Mouse (Mus musculus) liver, embryonic 12.5 days (tissue): Measurements from ENCODE around the gene Tlx2. TPM values are rescaled to one million over a fixed set of nuclear protein-coding genes. Genes with fewer than 3 reads are reported as not detected.

Source experiments
- microRNA counts: library from miRNA; unstranded; fragments of <30 nt; microRNA quantifications from one replicate; lab custom pipeline; 2017
- microRNA-seq: library from miRNA; unstranded; fragments of <30 nt; microRNA quantifications from one replicate; pipeline ENCODE4, GENCODE M21; 2017
- polyA plus RNA-seq: library from polyadenylated mRNA; unstranded; fragments of >200 nt; fragmentation: Nextera tagmentation; extraction: Ambion mirVana; gene quantifications from 2 replicates; pipeline ENCODE4 v1.2.1, GENCODE M21; 2016

The Tlx2 gene
- polyA plus RNA-seq, 1 experiment from 2014 or later: 0.42 TPM

MicroRNA genes within 50 kb of the gene (microRNA counts, 519-probe panel; counts per million panel counts)
- 582 counts per million, percentile 70 among the panel's probes with 10 or more counts for microRNA mmu-miR-3470a+mmu-miR-3470b (lab: Ali Mortazavi, UCI)

Small RNA genes within 50 kb of the gene (microRNA-seq; reads per million reads assigned to microRNA genes)
- gene Mir3470a (not detected), gene Mir7040 (2.1 reads per million)

Other genes with a start within 250 kb of the Tlx2 start
- 0.16 and 0.19 TPM in 2 replicates for gene Sema4f, start 130.5 kb downstream of the Tlx2 start, polyA plus RNA-seq
- gene M1ap, start 123.4 kb downstream of the Tlx2 start, polyA plus RNA-seq: 8.8 and 10.1 TPM in 2 replicates
- 22.2 and 22.6 TPM in 2 replicates for gene Dok1, start 36.8 kb downstream of the Tlx2 start, polyA plus RNA-seq
- 3.1 and 3.2 TPM in 2 replicates for gene Loxl3, start 36.1 kb downstream of the Tlx2 start, polyA plus RNA-seq
- 215 and 233 TPM in 2 replicates for gene Aup1, start 15.8 kb downstream of the Tlx2 start, polyA plus RNA-seq
- 147 and 154 TPM in 2 replicates for gene Htra2, start 15.0 kb downstream of the Tlx2 start, polyA plus RNA-seq
- 5.0 and 5.4 TPM in 2 replicates for gene Dqx1, start 12.4 kb downstream of the Tlx2 start, polyA plus RNA-seq
- gene Pcgf1, start 7.6 kb upstream of the Tlx2 start, polyA plus RNA-seq: 20.8 and 23.3 TPM in 2 replicates
- 0.25 and 0.44 TPM in 2 replicates for gene Lbx2, start 16.1 kb upstream of the Tlx2 start, polyA plus RNA-seq
- gene Ccdc142, start 31.3 kb upstream of the Tlx2 start, polyA plus RNA-seq: 1.5 and 1.9 TPM in 2 replicates
- gene Gm42688, start 31.3 kb upstream of the Tlx2 start, polyA plus RNA-seq: 2.3 TPM in 2 replicates
- gene Mrpl53, start 38.7 kb upstream of the Tlx2 start, polyA plus RNA-seq: 101 and 105 TPM in 2 replicates
- 83.5 and 86.9 TPM in 2 replicates for gene Mogs, start 45.2 kb upstream of the Tlx2 start, polyA plus RNA-seq
- 35.0 and 37.9 TPM in 2 replicates for gene Wbp1, start 51.3 kb upstream of the Tlx2 start, polyA plus RNA-seq
- gene Ino80b, start 55.1 kb upstream of the Tlx2 start, polyA plus RNA-seq: 12.1 and 13.0 TPM in 2 replicates
- 11.8 and 12.6 TPM in 2 replicates for gene Rtkn, start 65.2 kb upstream of the Tlx2 start, polyA plus RNA-seq
- gene Wdr54, start 86.1 kb upstream of the Tlx2 start, polyA plus RNA-seq: 0.81 and 1.1 TPM in 2 replicates
- 0.19 and 0.35 TPM in 2 replicates for gene 1700003E16Rik, start 86.1 kb upstream of the Tlx2 start, polyA plus RNA-seq
- gene Dctn1, start 95.6 kb upstream of the Tlx2 start, polyA plus RNA-seq: 46.9 and 48.2 TPM in 2 replicates
- gene Slc4a5, start 149.5 kb upstream of the Tlx2 start, polyA plus RNA-seq: 1.2 and 1.3 TPM in 2 replicates